Mouse (Mus musculus) lung, postnatal 0 days (tissue): Measurements from ENCODE around the gene Plxdc1. TPM values are rescaled to one million over a fixed set of nuclear protein-coding genes. Genes with fewer than 3 reads are reported as not detected.
"Not testable (repeated sequence)": the region's sequence is repeated elsewhere in the genome, so short reads cannot be mapped to it uniquely, and the experiment has no call there.

Source experiments
- ATAC-seq: fragments of 200-750 bp; cut with Nextera tagmentation; 2 replicates; pipeline ENCODE4 v1.8.0; 2017; ENCODE audit warnings: moderate library complexity
- DNase-seq: peaks from one replicate; pipeline ENCODE4 v3.0.0-alpha.2; 2016; ENCODE audit warnings: low spot score
- H3K27ac ChIP-seq: fragments of 300-500 bp; sonication (generic); 2 replicates; pipeline ENCODE4 v1.5.1; 2014; ENCODE audit warnings: antibody characterized with exemption, mild to moderate bottlenecking, low read length, mixed read lengths
- H3K27me3 ChIP-seq: fragments of 300-500 bp; sonication (generic); replicated peaks from 2 replicates; pipeline ENCODE4 v1.6.1; 2014; ENCODE audit warnings: low read length, mixed read lengths; ENCODE audit not compliant: insufficient read depth
- H3K36me3 ChIP-seq: fragments of 300-500 bp; sonication (generic); 2 replicates; pipeline ENCODE4 v1.6.1; 2014; ENCODE audit warnings: low read length, mixed read lengths; ENCODE audit not compliant: insufficient read depth
- H3K4me1 ChIP-seq: fragments of 300-500 bp; sonication (generic); 2 replicates; pipeline ENCODE4 v1.6.1; 2014; ENCODE audit warnings: antibody characterized with exemption, low read depth, low read length, mixed read lengths; ENCODE audit not compliant: insufficient read depth
- H3K4me2 ChIP-seq: fragments of 300-500 bp; sonication (generic); replicated peaks from 2 replicates; pipeline ENCODE4 v1.6.1; 2014; ENCODE audit warnings: low read depth, mild to moderate bottlenecking, low read length, moderate library complexity, mixed read lengths
- H3K4me3 ChIP-seq: fragments of 300-500 bp; sonication (generic); 2 replicates; pipeline ENCODE4 v1.5.1; 2014; ENCODE audit warnings: low read depth, low read length
- H3K9ac ChIP-seq: fragments of 300-500 bp; sonication (generic); replicated peaks from 2 replicates; pipeline ENCODE4 v1.6.1; 2014; ENCODE audit warnings: low read depth, mild to moderate bottlenecking
- H3K9me3 ChIP-seq: fragments of 300-500 bp; sonication (generic); 2 replicates; pipeline ENCODE4 v1.6.1; 2016; ENCODE audit warnings: low read length, mixed read lengths
- CTCF ChIP-seq: IDR thresholded peaks from 2 replicates; pipeline ENCODE4 v1.5.1; 2016; ENCODE audit warnings: antibody characterized with exemption, mild to moderate bottlenecking
- EP300 ChIP-seq: IDR thresholded peaks from 2 replicates; pipeline ENCODE4 v1.6.1; 2016; ENCODE audit warnings: antibody characterized with exemption, mild to moderate bottlenecking, control low read depth
- WGBS: fragments of 180-500 bp; shearing (Covaris S2); extraction: QIAGEN DNeasy Blood & Tissue Kit; methylation state at CpG from one replicate; pipeline ENCODE4 v1.1.7; 2014; 5-methylcytosine and 5-hydroxymethylcytosine counted together
- polyA plus RNA-seq: library from polyadenylated mRNA; unstranded; fragments of >200 nt; fragmentation: Nextera tagmentation; extraction: Ambion mirVana; gene quantifications from 2 replicates; pipeline ENCODE4 v1.2.1, GENCODE M21; 2015

The Plxdc1 gene
- polyA plus RNA-seq, 1 experiment from 2014 or later = 1.7 TPM

DNA sequence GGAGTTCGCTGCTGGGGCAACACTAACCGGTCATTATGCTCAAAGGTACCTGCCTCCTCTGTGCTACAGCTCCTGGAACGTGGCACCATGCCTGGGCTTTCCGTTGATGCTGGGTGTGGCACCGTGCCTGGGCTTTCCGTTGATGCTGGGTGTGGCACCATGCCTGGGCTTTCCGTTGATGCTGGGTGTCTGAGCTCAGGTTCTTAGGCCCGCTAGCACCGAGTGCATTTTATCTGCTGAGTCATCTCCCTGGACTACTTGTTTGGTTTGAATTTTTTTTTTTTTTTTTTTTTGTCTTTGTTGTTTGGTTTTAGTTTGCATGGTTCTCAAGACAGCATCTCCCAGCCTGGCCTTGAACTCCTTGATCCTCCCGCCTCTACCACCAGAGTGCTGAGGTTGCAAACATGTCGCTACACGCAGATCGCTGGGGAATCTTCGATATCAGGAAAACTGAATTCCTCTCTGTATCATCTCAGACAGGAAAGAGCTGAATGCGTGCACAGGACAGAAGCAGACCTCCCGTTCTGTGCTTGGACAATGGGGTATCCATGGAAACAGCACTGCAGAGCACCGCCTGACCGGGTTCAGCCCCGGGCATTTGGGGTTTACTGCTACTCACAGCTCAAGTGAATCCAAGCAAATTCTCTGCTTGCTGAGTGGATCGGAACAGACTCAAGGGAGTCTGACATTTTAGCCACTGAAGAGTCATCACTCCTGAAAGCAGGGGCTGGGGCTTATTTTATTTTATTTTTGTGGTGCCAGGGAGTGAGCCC lies 36.4 kb downstream of the Plxdc1 start:
- H3K4me1 ChIP-seq = no peaks in the 10 kb centered on the region
- no peaks in the 10 kb centered on the region for H3K9me3 ChIP-seq
- ATAC-seq = no peak
- TF ChIP-seq EP300 (no peak), CTCF (no peak)
- H3K9ac ChIP-seq = no peak overlapping the region
- no peak overlapping the region for H3K27ac ChIP-seq
- no peak overlapping the region for H3K4me2 ChIP-seq
- H3K4me3 ChIP-seq = no peak overlapping the region
- DNase-seq = no peak
- H3K27me3 ChIP-seq = no peaks in the 10 kb centered on the region
- 42% methylated on average over 20 of the region's 20 CpGs for WGBS
- H3K36me3 ChIP-seq = no peaks in the 10 kb centered on the region

- ATAC-seq (peak; percentile 37; the same call in 1 of the 2 replicates), DNase-seq (peak; percentile 47)
- no peaks in the 10 kb centered on the region for H3K27me3 ChIP-seq
- H3K9me3 ChIP-seq = no peaks in the 10 kb centered on the region
- H3K9ac ChIP-seq = no peak overlapping the region
- no peak overlapping the region for H3K27ac ChIP-seq
- TF ChIP-seq EP300 (no peak), CTCF (peak; percentile 69)
- H3K4me1 ChIP-seq = no peaks in the 10 kb centered on the region
- H3K36me3 ChIP-seq = no peaks in the 10 kb centered on the region
- H3K4me2 ChIP-seq = no peak overlapping the region
- no peak overlapping the region for H3K4me3 ChIP-seq
- 12% methylated on average over 7 of the region's 7 CpGs for WGBS
Observed at GRCm38 (mm10) chr11:97947426-97947825, 38.8 kb downstream of the Plxdc1 start.

DNA sequence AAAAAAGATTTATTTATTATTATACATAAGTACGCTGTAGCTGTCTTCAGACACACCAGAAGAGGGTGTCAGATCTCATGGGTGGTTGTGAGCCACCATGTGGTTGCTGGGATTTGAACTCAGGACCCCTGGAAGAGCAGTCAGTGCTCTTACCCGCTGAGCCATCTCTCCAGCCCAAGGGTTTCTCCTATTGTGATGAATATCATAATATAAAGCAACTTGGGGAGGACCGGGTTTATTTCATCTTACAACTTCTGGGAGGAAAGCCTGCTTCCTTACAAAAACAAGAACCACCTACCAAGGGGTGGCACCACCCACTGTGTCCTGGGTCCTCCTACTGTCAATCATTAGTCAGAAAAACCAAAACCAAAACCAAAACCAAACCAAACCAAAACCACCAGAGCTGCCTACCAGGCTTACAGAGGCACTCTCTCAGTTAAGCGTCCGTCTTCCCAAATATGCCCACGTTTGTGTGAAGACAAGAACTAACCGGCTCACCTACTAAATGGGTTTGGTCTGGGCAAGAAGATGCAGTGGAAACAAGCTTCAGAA lies 40.4 kb downstream of the Plxdc1 start:
- H3K4me2 ChIP-seq, ATAC-seq, H3K27me3 ChIP-seq, H3K4me3 ChIP-seq, H3K9me3 ChIP-seq, H3K27ac ChIP-seq, H3K9ac ChIP-seq, H3K4me1 ChIP-seq, DNase-seq, H3K36me3 ChIP-seq: not testable (repeated sequence)
- 87% methylated on average over 7 of the region's 7 CpGs for WGBS

GRCm38 (mm10) chr11:97945031-97945430 lies 41.2 kb downstream of the Plxdc1 start:
- H3K27me3 ChIP-seq = no peaks in the 10 kb centered on the region
- H3K36me3 ChIP-seq = no peaks in the 10 kb centered on the region
- 79% methylated on average over 10 of the region's 10 CpGs for WGBS
- H3K9ac ChIP-seq = no peak overlapping the region
- ATAC-seq (no peak), DNase-seq (no peak)
- no peak overlapping the region for H3K4me3 ChIP-seq
- no peaks in the 10 kb centered on the region for H3K9me3 ChIP-seq
- H3K4me1 ChIP-seq = no peaks in the 10 kb centered on the region
- no peak for TF ChIP-seq EP300
- no peak for TF ChIP-seq CTCF
- H3K4me2 ChIP-seq = no peak overlapping the region
- no peak overlapping the region for H3K27ac ChIP-seq

GRCm38 (mm10) chr11:97943256-97943655 lies 43.0 kb downstream of the Plxdc1 start:
- no peaks in the 10 kb centered on the region for H3K4me1 ChIP-seq
- H3K4me2 ChIP-seq = no peak overlapping the region
- DNase-seq (no peak), ATAC-seq (no peak)
- H3K36me3 ChIP-seq = no peaks in the 10 kb centered on the region
- TF ChIP-seq CTCF = no peak
- no peak for TF ChIP-seq EP300
- H3K27me3 ChIP-seq = no peaks in the 10 kb centered on the region
- 73% methylated on average over 5 of the region's 5 CpGs for WGBS
- H3K27ac ChIP-seq = no peak overlapping the region
- no peaks in the 10 kb centered on the region for H3K9me3 ChIP-seq
- H3K9ac ChIP-seq = no peak overlapping the region
- no peak overlapping the region for H3K4me3 ChIP-seq

DNA sequence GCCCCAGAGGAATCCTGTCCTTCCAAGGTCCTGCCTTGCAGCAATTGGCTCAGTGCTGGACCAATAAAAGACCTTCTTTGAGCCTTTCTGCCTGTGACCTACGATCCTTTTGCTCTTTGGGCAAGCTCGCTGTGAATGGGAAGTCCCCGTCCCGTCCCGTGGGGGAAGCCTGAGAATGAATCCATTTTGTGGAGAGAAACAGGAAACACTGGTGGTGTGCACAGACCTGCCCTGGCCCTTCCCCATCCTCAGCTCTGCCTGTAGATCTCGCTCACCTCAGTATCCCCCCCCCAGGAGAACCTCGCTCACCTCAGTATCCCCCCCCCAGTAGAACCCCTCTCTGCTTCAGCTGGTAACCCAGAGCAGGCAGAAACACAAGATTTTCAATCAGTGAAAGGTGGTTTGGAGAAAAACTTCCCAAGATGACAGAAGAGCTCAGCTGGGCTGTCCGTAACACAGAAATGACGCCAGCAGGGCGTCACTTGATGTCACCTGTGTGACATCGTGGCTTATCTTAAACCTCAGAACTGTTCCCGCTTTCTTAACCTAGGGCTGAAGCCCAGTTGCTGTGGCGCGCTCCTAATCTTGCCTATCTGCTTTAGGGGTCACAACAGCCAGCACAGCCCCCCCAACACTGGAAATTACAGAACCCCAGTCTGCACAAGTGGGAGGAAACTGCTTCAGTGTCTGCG lies 43.7 kb downstream of the Plxdc1 start:
- no peak overlapping the region for H3K27ac ChIP-seq
- DNase-seq (no peak), ATAC-seq (no peak)
- H3K4me3 ChIP-seq = no peak overlapping the region
- TF ChIP-seq CTCF (no peak), EP300 (no peak)
- no peaks in the 10 kb centered on the region for H3K27me3 ChIP-seq
- H3K36me3 ChIP-seq = no peaks in the 10 kb centered on the region
- H3K4me2 ChIP-seq = no peak overlapping the region
- no peak overlapping the region for H3K9ac ChIP-seq
- no peaks in the 10 kb centered on the region for H3K4me1 ChIP-seq
- WGBS = 76% methylated on average over 15 of the region's 15 CpGs
- no peaks in the 10 kb centered on the region for H3K9me3 ChIP-seq
